Mouse (Mus musculus): ENCODE data around the gene Nedd9.

DNA sequence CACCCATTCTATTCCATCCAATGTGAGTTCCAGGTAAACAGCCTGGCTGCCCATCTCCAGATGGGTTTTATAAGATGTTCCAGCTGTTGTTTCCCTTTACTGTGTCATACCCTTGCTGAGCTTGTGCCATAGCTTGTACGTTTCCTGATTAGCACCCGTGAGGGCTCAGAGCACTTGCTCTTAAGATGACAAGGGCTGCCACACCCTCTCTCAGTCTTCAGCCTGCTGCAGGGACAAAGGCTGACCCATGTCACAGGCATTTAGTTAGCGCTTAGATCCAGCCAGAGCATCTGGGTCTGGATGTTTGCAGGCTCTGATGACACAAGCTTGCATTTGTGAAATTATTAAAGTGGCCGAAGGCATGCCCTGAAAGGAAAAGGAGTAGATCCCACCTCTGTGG is 187.1 kb downstream of the Nedd9 start:
- TF ChIP-seq CTCF (IDR thresholded peaks at IDR 0.05; ENCODE audit: borderline replicate concordance, insufficient read depth, low read length), result no peak
- no peak for TF ChIP-seq POLR2A (IDR thresholded peaks at IDR 0.05; ENCODE audit: low read depth, low read length)
